Mouse (Mus musculus): ENCODE data around the gene Ugt1a10.

The Ugt1a10 gene

DNA sequence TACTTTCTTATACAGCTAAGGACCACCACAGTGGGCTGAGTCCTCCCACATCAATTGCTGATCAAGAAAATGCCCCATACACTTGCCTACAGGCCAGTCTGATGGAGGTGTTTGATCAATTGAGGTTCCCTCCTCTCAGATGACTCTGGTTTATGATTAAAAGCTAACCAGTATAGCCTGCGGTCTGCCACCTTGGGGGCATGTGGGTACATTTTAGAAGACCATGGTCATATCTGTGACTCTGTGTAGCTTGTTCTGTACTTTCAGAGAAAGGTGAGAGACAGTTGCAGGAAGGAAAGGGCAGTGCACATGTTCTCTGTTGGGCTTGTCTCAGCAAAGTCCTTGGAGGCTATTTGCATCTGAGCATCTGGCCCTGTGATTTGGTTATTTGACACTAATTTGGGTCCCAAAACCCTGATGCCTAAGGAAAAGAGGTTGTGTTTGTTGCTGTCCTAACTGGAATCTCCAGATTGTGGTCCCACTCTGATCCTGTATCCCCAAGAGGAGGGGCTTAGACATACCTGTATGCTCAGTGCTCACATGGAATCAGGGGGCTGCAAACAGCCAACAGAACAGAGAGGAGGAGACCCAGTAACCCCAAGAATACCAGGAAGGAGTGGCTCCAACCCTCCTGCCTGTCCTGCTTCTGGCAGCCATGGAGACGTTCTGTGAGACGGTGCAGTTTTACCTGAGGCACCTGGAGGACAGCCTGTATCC lies 177.6 kb downstream of the Ugt1a10 start:
- DNase-seq, result no peak

DNA sequence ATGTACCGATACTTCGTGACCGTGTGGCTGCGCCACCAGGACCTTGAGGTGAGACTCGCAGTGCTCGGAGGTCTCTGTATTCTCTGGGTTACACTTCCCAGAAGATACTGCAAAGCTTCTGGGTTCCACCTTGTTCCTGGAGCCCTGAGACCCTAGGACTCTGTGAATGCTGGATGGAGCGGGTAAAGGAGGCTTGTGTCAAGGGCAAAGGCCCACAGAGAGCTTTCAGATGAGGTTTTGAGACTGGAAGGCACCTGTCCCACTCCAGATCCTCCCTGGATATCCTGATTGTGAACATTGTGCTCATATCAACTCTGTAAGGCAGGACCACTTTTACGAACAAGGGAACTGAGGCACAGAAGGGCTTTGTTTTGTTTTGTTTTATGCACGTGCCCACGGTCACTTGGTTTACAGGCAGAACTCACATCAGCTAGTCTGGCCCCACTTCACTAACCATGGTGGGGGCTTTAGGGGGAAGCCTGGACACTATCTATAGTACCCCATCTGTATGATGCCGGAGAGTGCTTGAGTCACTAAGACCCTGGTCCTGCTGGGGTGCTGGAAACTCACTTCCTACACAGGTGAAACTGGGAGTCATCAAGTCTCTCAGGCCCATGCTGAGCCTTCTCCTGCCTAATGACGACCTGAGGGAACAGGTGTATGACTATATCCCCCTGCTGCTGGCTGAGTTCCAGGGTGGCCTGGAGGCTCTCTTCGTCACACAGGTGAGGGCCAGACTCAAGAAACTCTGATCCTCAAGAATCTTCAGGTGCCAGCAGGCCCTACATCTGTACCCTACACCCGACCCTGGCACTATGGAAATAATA lies 178.4 kb downstream of the Ugt1a10 start:
- DNase-seq, result no peak

GRCm38 (mm10) chr1:88234248-88234610 lies 179.0 kb downstream of the Ugt1a10 start:
- no peak for DNase-seq

- no peak for DNase-seq
These were observed 179.5 kb downstream of the Ugt1a10 start for GRCm38 (mm10) chr1:88234646-88235045.

DNA sequence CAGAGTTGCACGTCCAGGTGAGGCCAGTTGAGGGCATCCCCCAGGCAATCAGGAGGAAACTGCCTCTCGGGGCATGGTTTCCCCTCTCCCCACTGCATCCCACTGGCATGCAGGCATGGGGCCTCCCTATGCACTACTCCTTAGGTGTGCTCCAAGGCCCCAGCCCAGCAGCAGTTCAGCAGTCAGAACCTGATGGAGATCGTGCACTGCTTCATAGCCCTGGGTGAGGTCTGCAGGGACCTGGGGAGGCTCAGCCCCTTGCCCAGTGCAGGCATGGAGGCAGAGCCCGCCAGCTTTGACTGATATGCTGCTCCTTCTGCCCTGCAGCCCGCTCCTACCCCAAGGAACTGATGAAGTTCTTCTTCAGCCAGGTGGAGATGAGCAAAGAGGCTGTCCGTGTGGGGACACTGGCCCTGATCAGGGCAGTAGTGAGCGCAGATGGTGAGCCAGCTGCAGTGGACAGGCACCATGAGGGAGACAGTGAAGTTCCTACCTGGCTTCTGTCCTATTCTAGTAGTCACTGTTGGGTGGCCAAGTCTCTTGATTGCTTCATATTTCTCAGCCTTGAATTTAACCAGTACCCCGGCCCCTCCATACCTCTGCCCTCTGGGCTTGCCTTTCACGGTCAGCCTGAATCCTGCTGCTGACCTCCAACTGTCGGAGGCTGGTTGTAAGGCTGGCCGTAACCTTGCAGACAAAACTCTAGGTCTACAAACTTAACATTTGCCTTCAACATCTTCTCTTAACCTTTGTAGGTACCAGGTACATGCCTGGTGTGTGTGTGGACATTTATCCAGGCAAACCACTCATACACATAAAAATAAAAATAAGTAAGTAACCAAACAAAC lies 180.1 kb downstream of the Ugt1a10 start:
- no peak for DNase-seq

DNA sequence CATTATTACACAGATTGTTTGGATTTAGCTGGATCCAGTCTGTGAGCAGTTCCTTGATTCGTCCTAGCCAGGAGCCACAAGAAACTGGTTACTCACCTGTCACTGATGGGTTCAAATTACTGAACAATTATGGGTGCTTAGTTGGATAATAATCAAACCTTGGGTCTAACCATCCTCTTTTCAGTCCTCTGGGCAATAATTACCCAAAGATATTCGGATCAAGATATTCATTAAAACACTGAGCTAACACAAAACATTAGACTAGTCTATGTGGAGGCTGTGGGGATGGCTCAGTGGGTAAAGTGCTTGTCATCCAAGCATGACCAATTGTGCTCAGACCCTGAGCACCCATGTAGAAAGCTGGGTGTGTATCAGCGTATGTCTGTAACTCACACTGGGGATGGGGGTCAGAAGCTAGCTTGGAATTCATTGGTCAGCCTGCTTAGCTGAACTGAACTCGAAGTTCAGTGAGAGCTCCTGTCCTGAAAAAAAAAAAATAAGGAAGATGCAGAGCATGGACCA lies 180.8 kb downstream of the Ugt1a10 start:
- no peak for DNase-seq

GRCm38 (mm10) chr1:88237311-88237710 lies 182.1 kb downstream of the Ugt1a10 start:
- DNase-seq, result no peak

- DNase-seq, result no peak
These were observed 183.6 kb downstream of the Ugt1a10 start for GRCm38 (mm10) chr1:88238771-88239170.

DNA sequence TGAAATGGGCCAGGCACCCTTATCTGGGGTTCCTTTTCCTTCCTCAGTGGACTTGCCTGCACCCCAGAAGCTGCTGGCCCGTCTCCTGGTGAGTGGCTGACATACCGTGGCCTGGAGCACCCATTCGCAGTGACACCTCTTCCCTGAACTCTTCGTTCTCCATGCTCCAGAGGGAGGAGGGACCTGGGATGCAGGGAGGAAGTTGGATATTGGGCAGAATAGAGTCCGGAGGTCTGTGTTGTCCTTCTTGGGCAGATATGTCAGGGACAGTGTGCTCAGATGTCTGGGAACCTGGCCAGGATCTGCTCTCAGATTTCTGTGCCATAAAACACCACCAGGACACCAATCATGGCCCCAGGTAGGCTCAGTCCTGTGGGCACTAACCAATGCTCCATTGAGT lies 184.9 kb downstream of the Ugt1a10 start:
- DNase-seq, result no peak

DNA sequence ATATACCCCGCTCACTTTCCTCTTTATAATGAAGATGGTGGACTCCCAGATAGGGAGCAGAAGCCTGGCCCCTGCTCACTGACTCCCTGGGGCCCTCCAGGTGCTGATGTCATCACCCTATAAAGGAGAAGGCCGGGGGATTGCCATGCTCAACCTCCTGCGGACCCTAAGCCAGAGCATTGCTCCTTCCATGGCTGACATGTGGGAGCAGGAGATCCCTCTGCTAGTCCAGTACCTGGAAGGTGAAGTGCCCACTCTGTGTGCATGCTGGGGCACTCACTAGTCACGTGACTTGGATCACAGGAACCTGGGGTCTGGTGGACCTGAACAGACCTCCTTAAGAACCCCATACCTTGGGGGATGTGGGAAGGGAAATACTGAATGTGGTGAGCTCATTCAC lies 185.4 kb downstream of the Ugt1a10 start:
- no peak for DNase-seq

DNA sequence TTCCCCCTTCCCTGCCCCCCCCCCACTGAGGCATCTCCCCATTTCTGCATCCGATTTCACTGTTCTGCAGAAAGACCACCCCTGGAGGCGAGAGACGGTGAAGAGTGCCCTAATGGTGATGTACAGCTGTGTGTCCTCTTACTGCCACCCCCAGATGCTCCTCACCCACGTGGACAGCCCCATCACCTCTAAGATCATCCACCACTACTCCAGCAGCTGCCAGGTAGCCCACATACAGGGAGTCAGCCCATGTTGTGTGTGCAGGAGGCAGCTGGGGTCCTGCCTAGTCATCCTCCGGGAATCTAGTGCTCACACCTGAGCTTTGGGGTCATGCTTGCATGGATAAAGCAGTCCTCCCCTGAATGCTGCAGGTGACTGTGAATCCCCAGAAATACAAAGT lies 188.7 kb downstream of the Ugt1a10 start:
- no peak for DNase-seq

- no peak for DNase-seq
These were observed 190.7 kb downstream of the Ugt1a10 start for GRCm38 (mm10) chr1:88245881-88246280.

- DNase-seq, result no peak
These were observed 191.2 kb downstream of the Ugt1a10 start for GRCm38 (mm10) chr1:88246386-88246785.

DNA sequence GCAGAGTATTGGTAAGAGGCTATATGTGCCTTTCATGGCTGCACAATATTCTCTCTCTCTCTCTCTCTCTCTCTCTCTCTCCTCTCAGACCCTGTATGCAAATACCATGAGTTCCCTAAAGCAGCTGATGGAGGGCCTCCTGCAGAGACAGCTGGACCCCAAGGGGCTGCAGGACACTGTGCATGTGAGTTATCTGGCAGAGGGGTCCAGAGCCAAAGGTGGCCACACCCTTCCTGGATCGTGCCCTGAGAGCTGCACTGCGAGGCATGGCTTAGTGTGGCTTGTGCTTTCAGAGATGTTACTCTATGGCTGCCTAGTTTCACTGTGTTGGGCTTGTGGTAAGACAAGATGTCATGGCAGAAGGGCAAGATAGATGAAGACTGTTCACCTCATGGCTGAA lies 192.5 kb downstream of the Ugt1a10 start:
- no peak for DNase-seq

DNA sequence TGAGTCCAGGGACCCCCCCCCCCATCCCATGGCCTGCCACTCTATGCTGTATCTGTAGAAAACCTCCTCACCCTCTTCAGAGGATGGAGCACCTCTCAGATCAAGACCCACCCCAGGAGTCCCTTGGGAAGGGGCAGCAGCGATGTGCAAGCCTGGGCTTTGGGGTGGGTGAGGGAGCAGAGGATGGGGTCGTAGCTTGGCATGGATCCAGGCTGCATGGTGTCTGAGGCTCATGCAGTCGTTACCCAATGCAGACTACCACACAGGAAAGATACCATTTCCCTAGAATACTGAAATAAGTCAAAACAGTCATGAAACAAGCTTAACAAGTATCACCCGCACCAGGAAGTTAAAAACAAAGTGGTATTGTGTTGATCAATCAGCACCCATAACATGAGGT lies 193.5 kb downstream of the Ugt1a10 start:
- DNase-seq, result no peak

DNA sequence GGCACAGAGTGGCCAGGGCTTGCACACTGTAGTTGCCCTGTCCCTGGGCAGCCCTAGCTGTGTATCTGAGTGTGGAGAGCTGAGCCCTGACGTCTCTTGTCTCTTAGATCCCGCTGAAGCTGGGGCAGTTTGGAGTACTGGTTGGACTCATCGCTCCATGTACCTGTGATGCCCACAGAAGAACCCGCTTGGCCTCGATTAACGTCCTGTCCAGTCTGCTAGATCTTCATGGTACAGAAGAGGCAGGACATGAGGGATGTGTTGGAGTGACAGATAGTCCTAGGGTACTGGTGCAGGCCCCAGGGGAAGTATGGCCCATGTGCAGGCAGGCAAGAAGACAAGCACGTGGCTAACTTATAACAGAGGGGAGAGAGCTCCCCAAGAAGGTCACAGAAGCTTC lies 194.4 kb downstream of the Ugt1a10 start:
- DNase-seq, result no peak

- DNase-seq, result no peak
These were observed 194.8 kb downstream of the Ugt1a10 start for GRCm38 (mm10) chr1:88250023-88250422.

GRCm38 (mm10) chr1:88253106-88253505 lies 197.9 kb downstream of the Ugt1a10 start:
- DNase-seq, result no peak

DNA sequence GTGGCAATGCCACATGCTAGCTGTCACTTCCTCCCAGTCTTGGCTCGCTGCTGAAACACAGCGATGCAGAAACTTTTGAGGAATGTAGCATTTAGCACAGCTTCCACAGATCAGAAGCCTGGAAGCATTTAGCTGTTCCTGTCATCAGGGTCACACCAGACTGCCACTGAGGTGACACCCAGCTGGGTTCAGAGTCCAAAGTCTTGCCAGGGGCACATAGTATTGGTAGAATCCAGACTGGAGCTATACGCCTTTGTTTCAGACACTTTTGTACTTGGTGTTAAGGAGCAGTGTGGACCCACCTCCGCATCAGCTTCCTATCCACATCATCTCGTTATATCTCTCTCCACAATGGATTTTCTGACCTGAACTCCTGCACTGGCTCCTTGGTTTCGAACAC lies 198.4 kb downstream of the Ugt1a10 start:
- no peak for DNase-seq

DNA sequence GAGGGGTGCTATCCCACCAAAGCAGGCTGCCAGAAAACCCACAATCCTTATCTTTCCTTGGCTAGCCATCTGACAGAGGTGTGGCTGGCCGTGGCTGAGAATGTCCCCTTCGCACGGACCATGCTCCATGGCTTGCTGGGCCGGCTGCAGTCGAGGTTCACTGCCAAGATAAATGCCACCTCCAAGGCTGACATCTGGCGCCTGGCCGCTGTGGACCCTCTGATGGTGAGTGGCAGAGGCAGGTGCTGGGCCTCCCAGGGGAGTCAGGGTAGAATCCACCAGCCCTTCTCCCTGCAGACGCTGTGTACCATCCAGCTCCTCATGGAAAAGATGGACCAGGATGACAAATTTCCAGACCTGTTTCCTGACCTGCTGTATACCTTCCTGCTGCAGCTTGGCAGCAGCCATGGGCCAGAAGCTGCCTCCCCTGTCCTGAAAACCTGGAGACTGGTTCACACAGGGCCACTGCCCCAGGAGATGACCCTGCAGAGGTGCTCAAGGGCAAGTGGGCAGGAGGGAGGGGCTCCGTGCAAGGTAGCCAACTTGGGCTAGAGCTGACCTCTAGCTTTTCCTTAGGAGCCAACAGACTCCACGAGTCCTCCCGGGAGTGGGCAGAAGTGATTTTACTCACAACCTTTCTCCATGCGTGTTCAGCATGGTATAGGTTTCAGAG lies 199.7 kb downstream of the Ugt1a10 start:
- no peak for DNase-seq

GRCm38 (mm10) chr1:88255466-88255857 lies 200.3 kb downstream of the Ugt1a10 start:
- no peak for DNase-seq

- DNase-seq, result no peak
These were observed 201.0 kb downstream of the Ugt1a10 start for GRCm38 (mm10) chr1:88255989-88256754.

Data from cerebellum, adult 8-10 months (tissue).